Mouse (Mus musculus) ovary, postnatal 14 days (tissue): ENCODE measurements around the gene Mettl27.

ENCODE experiments used
- DNase-seq: peaks from one replicate; pipeline ENCODE4 v3.0.0; 2022; ENCODE audit warnings: low spot score

The Mettl27 gene

GRCm38 (mm10) chr5:134932179-134932902 lies at the start of gene Mettl27:
Gene Mettl27 (plus strand): TSS chr5:134932368.
- DNase-seq = peak; percentile 77

- no peak for DNase-seq
Measured at GRCm38 (mm10) chr5:134883077-134883476, 49.1 kb upstream of the Mettl27 start.

- DNase-seq = no peak
Measured at GRCm38 (mm10) chr5:134887447-134888335, 44.5 kb upstream of the Mettl27 start.

GRCm38 (mm10) chr5:134888505-134888904 lies 43.7 kb upstream of the Mettl27 start:
- DNase-seq = no peak

GRCm38 (mm10) chr5:134890601-134891054 lies 41.5 kb upstream of the Mettl27 start:
- DNase-seq = no peak

GRCm38 (mm10) chr5:134891552-134891951 lies 40.6 kb upstream of the Mettl27 start:
- no peak for DNase-seq

- no peak for DNase-seq
Measured at GRCm38 (mm10) chr5:134892717-134893116, 39.5 kb upstream of the Mettl27 start.

GRCm38 (mm10) chr5:134895291-134895690 lies 36.9 kb upstream of the Mettl27 start:
- DNase-seq = no peak

- DNase-seq = no peak
Measured at GRCm38 (mm10) chr5:134896965-134897364, 35.2 kb upstream of the Mettl27 start.

- DNase-seq = no peak
Measured at GRCm38 (mm10) chr5:134897596-134897995, 34.6 kb upstream of the Mettl27 start.

- peak; percentile 45 for DNase-seq
Measured at GRCm38 (mm10) chr5:134901012-134901643, 31.0 kb upstream of the Mettl27 start.

GRCm38 (mm10) chr5:134901644-134902027 lies 30.5 kb upstream of the Mettl27 start:
- no peak for DNase-seq

GRCm38 (mm10) chr5:134906633-134907032 lies 25.5 kb upstream of the Mettl27 start, which contains the start of gene Tmem270:
Gene Tmem270 (minus strand): TSS chr5:134906733.
- DNase-seq = no peak

GRCm38 (mm10) chr5:134907135-134907534 lies 25.0 kb upstream of the Mettl27 start:
- DNase-seq = peak; percentile 98

GRCm38 (mm10) chr5:134911901-134912300 lies 20.3 kb upstream of the Mettl27 start:
- DNase-seq = no peak

- DNase-seq = no peak
Measured at GRCm38 (mm10) chr5:134913352-134913751, 18.8 kb upstream of the Mettl27 start.

- no peak for DNase-seq
Measured at GRCm38 (mm10) chr5:134913753-134914152, 18.4 kb upstream of the Mettl27 start.

GRCm38 (mm10) chr5:134914510-134914909 lies 17.7 kb upstream of the Mettl27 start:
- DNase-seq = no peak

- DNase-seq = no peak
Measured at GRCm38 (mm10) chr5:134915311-134915710, 16.9 kb upstream of the Mettl27 start, which contains the start of gene Cldn13. Gene Cldn13 (minus strand): TSS chr5:134915526.

- peak; percentile 63 for DNase-seq
Measured at GRCm38 (mm10) chr5:134918071-134918832, 13.9 kb upstream of the Mettl27 start.

- no peak for DNase-seq
Measured at GRCm38 (mm10) chr5:134919097-134919496, 13.1 kb upstream of the Mettl27 start.
